Mouse (Mus musculus): Measurements from ENCODE around the gene Dyrk1a. TPM values are rescaled to one million over a fixed set of nuclear protein-coding genes. Genes with fewer than 3 reads are reported as not detected.

The Dyrk1a gene
- polyA plus RNA-seq, 1 experiment from 2014 or later: 8.3 TPM

GRCm38 (mm10) chr16:94536417-94537158 is 33.2 kb upstream of the Dyrk1a start:
- H3K27ac ChIP-seq: no peak overlapping the region
- no peaks in the 10 kb centered on the region for H3K27me3 ChIP-seq
- no peaks in the 10 kb centered on the region for H3K36me3 ChIP-seq
- no peak overlapping the region for H3K4me3 ChIP-seq
- ATAC-seq (ENCODE audit: insufficient number of reproducible peaks, low FRiP score, low TSS enrichment, low read depth): 0 out of 2 replicates have a peak, but pooled peaks have one; percentile 40
- no peak overlapping the region for H3K4me2 ChIP-seq
- WGBS: 44% methylated on average over 7 of the region's 7 CpGs
- H3K9me3 ChIP-seq: no peaks in the 10 kb centered on the region
- peaks cover 11% of the 10 kb centered on the region; the same call in 1 of the 2 replicates for H3K4me1 ChIP-seq
- no peak overlapping the region for H3K9ac ChIP-seq

- Histone ChIP-seq H3K27ac (no peak overlapping the region), H3K27me3 (no peaks in the 10 kb centered on the region), H3K9me3 (no peaks in the 10 kb centered on the region), H3K9ac (no peak overlapping the region), H3K4me3 (no peak overlapping the region), H3K4me1 (peaks cover 11% of the 10 kb centered on the region; the same call in 1 of the 2 replicates), H3K36me3 (no peaks in the 10 kb centered on the region), H3K4me2 (no peak overlapping the region)
- no peak for ATAC-seq (ENCODE audit: insufficient number of reproducible peaks, low FRiP score, low TSS enrichment, low read depth)
- WGBS: 21% methylated on average over 9 of the region's 9 CpGs
Observed at GRCm38 (mm10) chr16:94537159-94537527, 32.7 kb upstream of the Dyrk1a start.

GRCm38 (mm10) chr16:94540140-94540539 is 29.7 kb upstream of the Dyrk1a start:
- Histone ChIP-seq H3K4me3 (no peak overlapping the region), H3K27ac (no peak overlapping the region), H3K36me3 (no peaks in the 10 kb centered on the region), H3K4me2 (no peak overlapping the region), H3K9me3 (no peaks in the 10 kb centered on the region), H3K4me1 (peaks cover 11% of the 10 kb centered on the region; the same call in 1 of the 2 replicates), H3K9ac (no peak overlapping the region), H3K27me3 (no peaks in the 10 kb centered on the region)
- ATAC-seq (ENCODE audit: insufficient number of reproducible peaks, low FRiP score, low TSS enrichment, low read depth): no peak
- 93% methylated on average over 9 of the region's 9 CpGs for WGBS

GRCm38 (mm10) chr16:94542898-94543297 is 26.9 kb upstream of the Dyrk1a start:
- no peak overlapping the region for H3K4me3 ChIP-seq
- H3K27ac ChIP-seq: no peak overlapping the region
- H3K4me2 ChIP-seq: no peak overlapping the region
- H3K9me3 ChIP-seq: no peaks in the 10 kb centered on the region
- H3K36me3 ChIP-seq: no peaks in the 10 kb centered on the region
- no peaks in the 10 kb centered on the region for H3K27me3 ChIP-seq
- 80% methylated on average over 8 of the region's 8 CpGs for WGBS
- no peak overlapping the region for H3K9ac ChIP-seq
- H3K4me1 ChIP-seq: no peaks in the 10 kb centered on the region
- no peak for ATAC-seq (ENCODE audit: insufficient number of reproducible peaks, low FRiP score, low TSS enrichment, low read depth)

- Histone ChIP-seq H3K36me3 (no peaks in the 10 kb centered on the region), H3K9ac (no peak overlapping the region), H3K27ac (no peak overlapping the region), H3K4me1 (no peaks in the 10 kb centered on the region), H3K4me2 (no peak overlapping the region), H3K9me3 (no peaks in the 10 kb centered on the region), H3K27me3 (no peaks in the 10 kb centered on the region), H3K4me3 (no peak overlapping the region)
- no peak for ATAC-seq (ENCODE audit: insufficient number of reproducible peaks, low FRiP score, low TSS enrichment, low read depth)
- WGBS: 72% methylated on average over 11 of the region's 11 CpGs
Observed at GRCm38 (mm10) chr16:94544540-94545105, 25.2 kb upstream of the Dyrk1a start.

GRCm38 (mm10) chr16:94545781-94546562 is 23.8 kb upstream of the Dyrk1a start:
- Histone ChIP-seq H3K4me1 (no peaks in the 10 kb centered on the region), H3K27me3 (no peaks in the 10 kb centered on the region), H3K9me3 (no peaks in the 10 kb centered on the region), H3K4me2 (no peak overlapping the region), H3K36me3 (no peaks in the 10 kb centered on the region), H3K9ac (no peak overlapping the region), H3K27ac (no peak overlapping the region), H3K4me3 (no peak overlapping the region)
- ATAC-seq (ENCODE audit: insufficient number of reproducible peaks, low FRiP score, low TSS enrichment, low read depth): no peak
- WGBS: 62% methylated on average over 8 of the region's 8 CpGs

- WGBS: 72% methylated on average over 10 of the region's 10 CpGs
- no peaks in the 10 kb centered on the region for H3K36me3 ChIP-seq
- H3K4me2 ChIP-seq: no peak overlapping the region
- H3K9ac ChIP-seq: no peak overlapping the region
- H3K4me1 ChIP-seq: no peaks in the 10 kb centered on the region
- no peak overlapping the region for H3K4me3 ChIP-seq
- no peak overlapping the region for H3K27ac ChIP-seq
- H3K27me3 ChIP-seq: no peaks in the 10 kb centered on the region
- no peak for ATAC-seq (ENCODE audit: insufficient number of reproducible peaks, low FRiP score, low TSS enrichment, low read depth)
- H3K9me3 ChIP-seq: no peaks in the 10 kb centered on the region
Observed at GRCm38 (mm10) chr16:94549813-94550212, 20.0 kb upstream of the Dyrk1a start.

- no peak overlapping the region for H3K27ac ChIP-seq
- no peaks in the 10 kb centered on the region for H3K27me3 ChIP-seq
- H3K36me3 ChIP-seq: no peaks in the 10 kb centered on the region
- H3K4me2 ChIP-seq: no peak overlapping the region
- ATAC-seq (ENCODE audit: insufficient number of reproducible peaks, low FRiP score, low TSS enrichment, low read depth): no peak
- no peaks in the 10 kb centered on the region for H3K9me3 ChIP-seq
- H3K4me3 ChIP-seq: no peak overlapping the region
- H3K9ac ChIP-seq: no peak overlapping the region
- H3K4me1 ChIP-seq: no peaks in the 10 kb centered on the region
Observed at GRCm38 (mm10) chr16:94551934-94552333, 17.9 kb upstream of the Dyrk1a start.

GRCm38 (mm10) chr16:94555346-94555745 is 14.5 kb upstream of the Dyrk1a start:
- ATAC-seq (ENCODE audit: insufficient number of reproducible peaks, low FRiP score, low TSS enrichment, low read depth): no peak
- Histone ChIP-seq H3K27ac (no peak overlapping the region), H3K9me3 (no peaks in the 10 kb centered on the region), H3K4me1 (no peaks in the 10 kb centered on the region), H3K9ac (no peak overlapping the region), H3K4me2 (no peak overlapping the region), H3K27me3 (no peaks in the 10 kb centered on the region), H3K4me3 (no peak overlapping the region), H3K36me3 (no peaks in the 10 kb centered on the region)
- WGBS: 70% methylated on average over 7 of the region's 7 CpGs

- WGBS: 57% methylated on average over 5 of the region's 5 CpGs
- Histone ChIP-seq H3K4me2 (no peak overlapping the region), H3K4me3 (no peak overlapping the region), H3K4me1 (no peaks in the 10 kb centered on the region), H3K36me3 (no peaks in the 10 kb centered on the region), H3K9ac (no peak overlapping the region), H3K9me3 (no peaks in the 10 kb centered on the region), H3K27me3 (no peaks in the 10 kb centered on the region), H3K27ac (no peak overlapping the region)
- ATAC-seq (ENCODE audit: insufficient number of reproducible peaks, low FRiP score, low TSS enrichment, low read depth): no peak
Observed at GRCm38 (mm10) chr16:94556228-94556627, 13.6 kb upstream of the Dyrk1a start.

GRCm38 (mm10) chr16:94559282-94559681 is 10.5 kb upstream of the Dyrk1a start:
- Histone ChIP-seq H3K9ac (no peak overlapping the region), H3K4me1 (no peaks in the 10 kb centered on the region), H3K36me3 (no peaks in the 10 kb centered on the region), H3K27ac (0 out of 2 replicates have a peak overlapping the region, but pooled peaks have one; percentile 9), H3K4me2 (no peak overlapping the region), H3K4me3 (no peak overlapping the region), H3K27me3 (no peaks in the 10 kb centered on the region), H3K9me3 (no peaks in the 10 kb centered on the region)
- 29% methylated on average over 7 of the region's 7 CpGs for WGBS
- ATAC-seq (ENCODE audit: insufficient number of reproducible peaks, low FRiP score, low TSS enrichment, low read depth): no peak

- ATAC-seq (ENCODE audit: insufficient number of reproducible peaks, low FRiP score, low TSS enrichment, low read depth): no peak
- 68% methylated on average over 7 of the region's 7 CpGs for WGBS
- no peaks in the 10 kb centered on the region for H3K4me1 ChIP-seq
- no peaks in the 10 kb centered on the region for H3K27me3 ChIP-seq
- H3K9me3 ChIP-seq: no peaks in the 10 kb centered on the region
- H3K4me2 ChIP-seq: no peak overlapping the region
- no peaks in the 10 kb centered on the region for H3K36me3 ChIP-seq
- 0 out of 2 replicates have a peak overlapping the region, but pooled peaks have one; percentile 9 for H3K27ac ChIP-seq
- no peak overlapping the region for H3K4me3 ChIP-seq
- H3K9ac ChIP-seq: no peak overlapping the region
Observed at GRCm38 (mm10) chr16:94559782-94560181, 10.0 kb upstream of the Dyrk1a start.

Data from limb, embryonic 15.5 days (tissue).